Mouse (Mus musculus): ENCODE results near the gene Ugt1a5.

- TF ChIP-seq MYOD1 (IDR thresholded peaks at IDR 0.05; ENCODE audit: control insufficient read depth in 1 of 3, insufficient read length in 2 of 3, low read depth in 2 of 3) = no peak
- no peak for TF ChIP-seq POLR2A (IDR thresholded peaks at IDR 0.05; ENCODE audit: insufficient read length, low read depth)
- no peak for TF ChIP-seq POLR2AphosphoS2 (IDR thresholded peaks at IDR 0.05; ENCODE audit: insufficient read length, low read depth)
Observed at GRCm38 (mm10) chr1:88200456-88200855, 34.6 kb downstream of the Ugt1a5 start, which contains the start of gene Ugt1a2.

Data from myocyte (in vitro differentiated cells).